Mouse (Mus musculus) cerebellum, postnatal 14 days (tissue): ENCODE data around the gene Fam71e1.

Experiments
- DNase-seq, 2 experiments: peaks; one replicate each; pipeline ENCODE4 v3.0.0; 2021; ENCODE audit warnings: mixed read lengths in 2 of 2

The Fam71e1 gene

DNA sequence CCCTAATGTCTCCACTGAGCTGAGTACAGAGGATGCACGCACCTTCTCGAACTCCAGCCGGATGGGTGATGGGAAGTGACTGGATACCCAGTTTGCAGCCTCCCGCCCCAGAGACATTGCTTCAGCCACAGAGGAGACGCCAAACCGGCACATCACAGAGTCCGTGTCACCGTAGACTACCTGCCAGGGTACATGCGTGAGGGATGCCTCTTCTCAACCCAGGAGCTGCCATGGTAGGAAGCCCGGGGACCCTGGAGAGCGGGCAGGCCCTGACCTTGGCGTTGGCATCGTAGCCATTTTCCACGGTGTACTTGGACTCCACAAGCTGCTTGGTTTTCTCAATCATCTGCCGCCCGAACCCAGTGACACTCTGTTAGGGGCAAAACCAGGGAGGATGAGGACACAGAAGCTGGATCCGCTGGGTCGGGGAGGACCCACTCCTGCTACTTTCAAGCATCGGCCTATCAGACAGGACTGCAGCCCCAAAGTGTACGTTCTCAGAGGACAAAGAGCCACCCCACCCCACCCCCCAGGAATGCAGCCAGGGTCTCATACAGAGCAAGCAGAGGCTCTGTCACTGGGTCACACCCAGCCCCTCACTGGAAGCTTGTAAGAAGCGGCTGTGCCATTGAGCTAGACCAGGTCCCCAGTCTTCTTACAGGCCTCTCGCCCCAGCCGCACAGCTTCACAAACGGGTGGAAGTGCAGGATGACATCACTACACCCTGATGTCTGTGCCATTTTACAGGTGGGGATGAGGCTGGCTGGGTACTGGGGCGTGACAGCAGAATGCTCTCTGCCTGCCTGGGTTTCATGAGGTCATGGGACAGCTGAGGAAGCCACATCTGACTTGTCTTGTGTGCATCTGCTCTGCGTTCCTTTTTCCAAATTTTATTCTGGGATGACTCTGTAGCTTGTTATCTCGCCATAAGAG is 39.5 kb downstream of the Fam71e1 start:
- DNase-seq: peak in 1 of 2 experiments; percentile 18

DNA sequence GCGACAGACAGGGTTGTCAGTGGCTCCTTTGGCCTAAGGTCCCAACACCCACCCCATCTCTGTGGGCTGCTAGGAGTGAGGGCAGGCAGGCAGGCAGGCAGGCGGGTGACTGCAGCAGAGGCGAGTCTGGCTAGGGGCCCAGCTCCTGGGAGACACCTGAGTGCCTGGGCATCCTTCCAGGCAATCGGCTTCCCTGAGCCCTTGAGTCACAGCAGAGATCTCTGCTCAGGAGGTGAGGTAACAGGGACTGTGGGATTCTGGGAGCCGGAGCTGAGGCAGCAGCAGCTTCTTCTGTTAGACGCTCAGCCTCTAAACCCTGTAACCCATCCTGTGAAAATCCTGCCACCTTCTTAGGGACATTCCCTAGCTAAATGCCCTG is 40.2 kb downstream of the Fam71e1 start:
- DNase-seq: peak; percentile 86 to 90

DNA sequence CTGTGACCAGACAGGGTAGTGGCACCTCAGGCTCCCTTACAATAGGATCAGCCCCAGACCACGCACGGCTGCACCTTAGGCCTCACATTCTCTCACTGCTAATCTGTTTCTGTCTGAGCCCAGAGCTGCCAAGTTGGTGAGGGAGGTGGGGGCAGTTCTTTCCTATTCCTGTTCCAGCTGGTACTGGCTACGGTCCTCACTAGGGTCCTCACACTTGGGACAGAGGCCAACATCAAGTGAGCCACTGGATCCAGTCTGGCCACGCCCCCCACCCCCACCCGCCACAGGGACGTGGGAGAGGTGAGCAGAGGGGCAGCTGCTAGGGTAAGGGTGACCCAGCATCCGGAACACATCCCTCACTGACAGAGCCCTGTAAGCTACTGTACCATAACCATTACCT is 40.6 kb downstream of the Fam71e1 start:
- peak in 1 of 2 experiments; percentile 40 for DNase-seq

DNA sequence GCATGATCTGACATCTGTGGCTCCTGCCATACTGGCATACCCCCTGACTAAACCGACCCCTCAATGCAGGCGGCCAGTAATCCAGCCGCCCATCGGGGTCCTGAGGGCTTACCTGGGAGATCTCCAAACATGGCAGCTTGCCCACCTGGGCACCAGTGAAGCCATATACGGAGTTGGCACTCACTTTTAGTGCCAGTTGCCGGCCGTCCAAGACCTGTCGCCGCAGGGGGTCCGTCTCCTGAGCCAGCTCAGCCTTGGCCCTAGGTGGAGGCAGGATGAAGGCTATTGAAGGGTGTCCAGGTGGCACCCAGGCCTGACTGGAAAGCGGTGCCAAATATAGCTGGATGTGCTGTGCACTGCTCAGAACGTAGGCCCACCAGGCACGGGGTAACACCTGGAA is 41.1 kb downstream of the Fam71e1 start:
- DNase-seq: peak; percentile 82 to 84

DNA sequence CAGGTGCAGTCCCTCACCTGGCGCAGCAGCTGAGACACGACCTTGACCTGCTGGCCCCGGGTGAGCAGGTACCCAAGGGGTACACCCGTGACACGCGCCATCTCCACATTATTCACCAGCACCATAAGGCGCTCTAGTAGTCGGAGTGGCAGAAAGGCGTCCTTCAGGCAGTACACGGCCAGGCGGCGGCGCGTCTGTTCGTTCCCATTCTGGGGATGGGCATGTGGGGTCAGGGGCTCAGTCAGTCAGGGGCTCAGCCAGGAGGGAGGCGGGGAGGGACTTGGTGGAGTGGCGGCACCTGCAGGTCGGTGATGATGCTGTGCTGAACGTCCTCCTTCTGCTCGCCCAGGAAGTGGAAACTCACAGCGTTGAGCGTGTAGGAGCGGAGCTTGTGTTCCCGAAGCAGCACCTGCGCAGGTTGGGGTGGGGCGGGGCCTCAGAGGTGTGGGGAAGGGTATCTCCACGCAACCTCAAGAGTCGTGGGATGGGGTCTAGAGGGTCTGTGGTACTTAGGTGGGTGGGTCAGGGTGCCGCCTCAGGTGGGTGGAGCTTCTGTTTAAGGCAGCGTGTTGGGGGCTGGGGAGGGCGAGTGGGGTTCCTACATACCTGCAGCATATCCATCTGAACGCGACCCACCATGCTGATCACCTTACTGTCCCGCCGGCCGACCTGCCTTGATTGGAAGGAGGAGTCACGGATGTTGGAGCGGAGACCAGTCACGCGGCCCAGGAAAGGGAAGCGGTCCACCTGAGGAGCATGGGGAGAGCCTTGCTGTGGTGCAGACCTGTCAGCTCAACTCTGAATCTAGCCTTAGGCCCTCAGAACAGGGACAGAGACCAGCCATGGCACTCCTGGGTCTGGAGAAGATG is 42.6 kb downstream of the Fam71e1 start:
- no peak for DNase-seq

DNA sequence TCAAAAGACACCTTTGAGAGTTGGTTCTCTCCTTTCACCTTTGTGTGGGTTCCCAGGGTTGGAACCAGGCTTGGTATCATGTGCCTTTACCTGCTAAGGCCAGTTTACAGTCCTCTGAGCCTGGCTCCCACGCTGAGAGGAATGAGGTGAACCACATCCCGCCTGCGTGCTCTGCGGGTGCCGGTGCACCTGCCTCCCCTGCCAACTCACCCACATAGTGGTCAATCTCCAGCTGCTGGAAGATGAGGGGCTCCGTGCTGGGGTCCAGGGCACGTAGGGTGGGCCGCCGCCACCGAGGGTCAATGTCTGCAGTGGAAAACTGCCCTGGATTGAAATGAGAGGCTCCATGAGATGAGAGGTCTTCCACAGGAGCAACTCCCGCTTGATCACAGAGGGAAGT is 46.2 kb downstream of the Fam71e1 start:
- no peak for DNase-seq

DNA sequence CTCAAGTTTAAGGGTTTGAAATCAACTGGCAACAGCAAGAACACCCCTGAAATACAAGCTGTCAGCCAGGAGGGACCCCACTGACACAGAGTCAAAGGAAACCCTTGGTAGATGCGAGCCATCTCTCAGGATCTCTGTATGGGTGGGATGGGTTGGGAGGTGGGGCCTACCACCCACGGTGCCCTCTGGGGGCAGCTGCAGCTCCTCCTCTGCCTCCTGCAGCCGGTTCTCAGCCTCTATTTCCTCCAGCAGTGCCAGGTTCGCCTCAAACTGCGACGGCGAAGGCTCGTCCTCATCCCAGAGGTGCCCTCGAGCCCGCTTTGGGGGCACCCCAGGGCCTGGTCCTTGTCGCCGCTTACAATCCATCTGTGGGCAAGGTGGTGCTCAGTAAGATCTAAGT is 46.7 kb downstream of the Fam71e1 start:
- no peak for DNase-seq

DNA sequence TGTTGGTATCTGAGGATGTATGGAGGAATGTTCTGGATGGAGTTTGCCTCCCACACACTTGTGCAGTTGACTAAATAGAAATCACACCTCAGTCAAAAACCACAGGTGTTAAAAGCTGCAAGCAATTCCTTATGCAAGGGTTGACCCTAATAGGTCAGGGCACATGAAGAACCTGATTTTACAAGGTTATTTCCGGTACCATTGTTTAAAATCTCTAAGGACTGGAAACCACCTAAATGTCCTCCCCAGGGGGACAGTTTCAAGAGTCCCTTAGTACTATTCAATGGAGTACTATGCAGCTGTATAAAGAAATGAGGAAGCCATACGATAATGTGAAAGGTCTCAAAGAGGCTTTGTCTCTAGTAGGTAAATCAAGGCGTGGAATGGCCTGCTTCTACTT is 49.9 kb downstream of the Fam71e1 start:
- no peak for DNase-seq

DNA sequence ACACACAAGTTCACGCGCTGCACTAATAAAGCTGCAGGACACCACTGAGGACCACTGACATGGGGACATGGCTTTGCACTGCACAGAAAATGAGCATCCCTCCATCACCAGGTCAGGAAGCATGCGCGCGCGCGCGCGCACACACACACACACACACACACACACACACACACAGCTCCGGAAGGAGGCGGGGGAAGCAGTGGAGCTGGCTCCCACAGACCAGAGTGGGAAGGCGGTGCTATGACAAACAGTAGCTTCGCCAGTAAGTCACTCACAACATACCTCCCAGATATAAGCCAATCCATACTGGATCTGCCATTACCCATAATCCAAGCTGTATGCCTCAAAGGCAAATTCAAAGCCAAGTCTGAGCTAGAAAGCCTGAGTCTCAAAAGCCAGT is 50.7 kb downstream of the Fam71e1 start:
- DNase-seq: no peak

DNA sequence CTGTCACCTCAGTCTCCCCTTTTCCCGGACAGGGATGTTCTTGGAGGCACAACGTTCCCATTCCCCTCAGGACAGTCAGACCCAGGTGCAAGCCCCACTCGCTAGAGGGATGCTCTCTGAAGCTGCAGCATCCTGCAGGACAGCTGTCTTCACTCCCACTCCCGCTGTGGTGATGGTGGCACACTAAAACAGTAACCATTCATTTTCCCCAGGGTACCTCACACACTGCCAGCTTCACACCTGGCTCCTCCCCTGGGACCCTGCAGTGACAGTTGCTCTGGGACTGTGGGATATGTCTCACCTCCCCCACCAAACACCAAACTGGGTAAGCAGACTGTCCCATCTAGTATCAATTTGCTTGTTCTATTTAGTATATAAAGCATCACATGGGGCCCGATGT is 51.3 kb downstream of the Fam71e1 start:
- DNase-seq: peak in 1 of 2 experiments; percentile 48

DNA sequence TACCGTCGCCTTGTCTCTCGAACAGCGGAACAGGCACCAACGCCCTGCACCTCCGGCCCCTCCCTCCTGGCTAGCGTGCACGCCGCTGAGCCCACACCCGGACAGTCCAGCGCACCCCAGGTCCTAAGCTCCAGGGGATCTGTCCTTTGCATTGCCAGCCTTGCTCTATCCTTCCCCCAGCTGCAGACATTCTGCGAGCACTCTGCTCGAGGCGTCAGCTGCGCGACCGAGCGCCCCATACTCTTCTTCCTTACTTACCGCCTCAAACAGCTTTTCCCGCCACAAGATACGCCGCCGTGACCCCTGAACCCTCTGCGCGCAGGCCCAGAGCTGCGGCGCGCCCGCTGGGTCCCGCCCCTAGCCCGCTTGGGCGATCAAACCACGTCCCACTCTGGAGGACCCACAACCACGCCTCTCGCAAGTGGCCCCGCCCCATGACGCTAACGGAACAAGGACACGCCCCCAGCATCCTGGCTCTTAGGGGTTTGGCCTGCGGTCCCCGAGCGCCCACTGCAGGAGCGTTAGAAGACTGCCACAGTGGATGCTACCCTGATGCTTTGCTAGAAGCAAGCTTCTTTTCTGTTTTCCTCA is 52.2 kb downstream of the Fam71e1 start, which contains the start of gene Pold1:
TSS of gene Pold1 (minus strand) at position 353 of the 591 bp plus-strand sequence.
- DNase-seq: peak; percentile 99

DNA sequence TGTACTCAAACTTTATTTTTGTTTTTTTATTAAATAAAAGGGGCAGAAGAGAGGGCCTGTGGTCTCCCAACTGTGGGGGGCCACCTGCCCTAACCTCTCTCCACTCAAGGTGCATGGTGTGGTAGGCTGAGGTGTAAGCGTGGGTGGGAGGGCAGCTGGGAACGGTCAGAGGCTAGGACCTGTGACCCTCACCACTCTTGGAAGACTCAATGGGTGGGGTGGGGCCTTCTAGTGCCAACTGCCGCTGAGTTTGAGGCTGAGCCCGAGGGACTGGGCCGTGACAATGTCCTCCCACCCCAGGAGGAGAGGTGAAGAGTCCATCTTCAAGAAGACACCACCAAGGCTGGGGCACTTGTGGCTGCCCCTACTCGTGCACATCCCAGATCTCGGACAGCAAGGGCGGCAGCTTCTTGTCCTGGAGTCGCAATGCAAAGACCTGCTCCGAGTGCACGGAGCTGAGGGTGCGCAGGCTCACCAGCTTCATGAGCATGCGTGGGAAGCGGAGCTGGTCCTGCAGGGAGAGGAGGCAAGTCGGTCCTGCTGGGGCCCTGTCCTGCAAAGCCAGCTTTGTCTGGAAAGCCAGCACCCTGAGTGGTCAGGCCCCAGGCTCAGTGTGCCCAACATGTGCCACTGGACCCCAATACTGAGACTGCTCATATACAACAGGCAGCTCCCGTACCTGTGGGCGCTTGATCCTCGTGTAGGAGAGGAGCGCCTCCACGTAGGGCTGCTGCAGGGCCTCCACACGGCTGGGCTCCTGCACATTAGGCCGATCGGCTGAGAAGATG is 53.4 kb downstream of the Fam71e1 start:
- DNase-seq: peak in 1 of 2 experiments; percentile 25

DNA sequence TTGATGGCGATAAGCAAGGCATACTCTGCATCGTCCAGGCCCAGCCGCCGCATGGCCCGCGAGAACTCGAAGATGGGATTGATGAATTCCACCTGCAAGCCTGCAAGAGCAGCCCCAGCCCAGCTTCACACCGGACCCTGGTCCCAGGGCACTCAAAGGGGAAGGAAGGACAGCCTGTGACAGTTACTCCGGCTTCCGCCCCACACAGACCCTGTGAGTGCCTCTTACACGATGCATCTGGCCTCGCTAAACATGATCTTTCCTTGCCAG is 54.0 kb downstream of the Fam71e1 start:
- no peak for DNase-seq
